Mouse (Mus musculus): ENCODE measurements around the gene 9530068E07Rik.
"Not testable (repeated sequence)": the region's sequence is repeated elsewhere in the genome, so short reads cannot be mapped to it uniquely, and the experiment has no call there.

The 9530068E07Rik gene

GRCm38 (mm10) chr11:52395940-52396596, at the start of gene 9530068E07Rik:
Gene 9530068E07Rik (plus strand): TSS chr11:52396428.
- peak; percentile 97 for DNase-seq (ENCODE audit: low read depth)

GRCm38 (mm10) chr11:52346635-52347005, 49.6 kb upstream of the 9530068E07Rik start:
- DNase-seq (ENCODE audit: low read depth): peak; percentile 71

DNA sequence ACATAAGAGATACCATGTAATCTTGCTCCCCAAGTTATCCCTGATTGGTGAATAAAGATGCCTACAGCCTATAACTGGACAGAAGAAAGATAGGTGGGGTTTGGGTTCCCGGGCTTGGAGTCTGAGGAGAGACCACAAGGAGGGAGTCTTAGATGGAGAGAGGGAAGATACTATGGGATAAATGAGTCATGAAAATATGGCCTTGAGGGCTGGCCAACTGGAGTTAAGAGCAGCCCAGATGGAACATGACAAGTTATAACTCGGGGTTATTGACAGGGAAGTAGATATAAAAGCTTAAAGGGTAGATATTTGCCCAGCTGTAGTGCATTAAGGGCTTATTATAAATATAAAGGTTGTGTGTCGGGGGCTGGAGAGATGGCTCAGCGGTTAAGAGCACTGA, 48.1 kb upstream of the 9530068E07Rik start:
- no peak for DNase-seq (ENCODE audit: low read depth)

DNA sequence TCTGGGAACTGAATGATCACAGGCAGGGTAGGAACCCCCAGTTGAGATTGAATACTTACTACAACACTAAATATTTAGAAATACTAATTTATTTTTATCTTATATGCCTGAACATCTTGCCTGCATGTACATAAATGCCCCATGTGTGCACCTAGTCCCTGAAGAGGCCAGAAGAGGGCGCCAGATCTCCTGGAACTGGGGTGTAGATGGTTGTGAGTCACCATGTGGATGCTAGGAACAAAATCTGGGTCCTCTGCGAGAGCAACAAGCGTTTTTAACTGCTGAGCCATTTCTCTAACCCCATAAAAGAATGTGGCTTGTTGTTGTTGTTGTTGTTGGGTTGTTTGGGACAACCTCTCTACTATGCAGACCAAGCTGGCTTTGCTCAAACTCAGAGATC, 47.5 kb upstream of the 9530068E07Rik start:
- peak; percentile 74 for DNase-seq (ENCODE audit: low read depth)

GRCm38 (mm10) chr11:52350924-52351323, 45.3 kb upstream of the 9530068E07Rik start:
- peak; percentile 85 for DNase-seq (ENCODE audit: low read depth)

GRCm38 (mm10) chr11:52352271-52352670, 44.0 kb upstream of the 9530068E07Rik start:
- DNase-seq (ENCODE audit: low read depth): no peak

DNA sequence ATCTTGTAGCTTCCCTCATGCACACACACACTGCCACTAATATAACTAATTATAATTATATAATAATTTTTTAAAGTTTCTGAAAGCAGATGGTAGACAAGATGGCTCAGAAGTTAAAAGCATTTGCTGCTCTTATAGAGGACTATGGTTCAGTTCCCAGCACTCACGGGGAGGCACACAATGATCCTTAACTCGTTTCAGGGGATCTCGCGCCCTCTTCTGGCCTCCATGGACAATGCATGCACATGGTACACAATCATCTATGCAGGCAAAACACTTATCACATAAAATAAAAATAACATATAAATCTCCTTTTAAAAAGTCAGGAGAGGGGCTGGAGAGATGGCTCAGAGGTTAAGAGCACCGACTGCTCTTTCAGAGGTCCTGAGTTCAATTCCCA, 41.6 kb upstream of the 9530068E07Rik start:
- DNase-seq (ENCODE audit: low read depth): no peak

GRCm38 (mm10) chr11:52355601-52356000, 40.6 kb upstream of the 9530068E07Rik start:
- DNase-seq (ENCODE audit: low read depth): peak; percentile 32

GRCm38 (mm10) chr11:52357091-52357490, 39.1 kb upstream of the 9530068E07Rik start:
- DNase-seq (ENCODE audit: low read depth): not testable (repeated sequence)

- DNase-seq (ENCODE audit: low read depth): peak; percentile 5
Measured at GRCm38 (mm10) chr11:52358520-52358919, 37.7 kb upstream of the 9530068E07Rik start.

DNA sequence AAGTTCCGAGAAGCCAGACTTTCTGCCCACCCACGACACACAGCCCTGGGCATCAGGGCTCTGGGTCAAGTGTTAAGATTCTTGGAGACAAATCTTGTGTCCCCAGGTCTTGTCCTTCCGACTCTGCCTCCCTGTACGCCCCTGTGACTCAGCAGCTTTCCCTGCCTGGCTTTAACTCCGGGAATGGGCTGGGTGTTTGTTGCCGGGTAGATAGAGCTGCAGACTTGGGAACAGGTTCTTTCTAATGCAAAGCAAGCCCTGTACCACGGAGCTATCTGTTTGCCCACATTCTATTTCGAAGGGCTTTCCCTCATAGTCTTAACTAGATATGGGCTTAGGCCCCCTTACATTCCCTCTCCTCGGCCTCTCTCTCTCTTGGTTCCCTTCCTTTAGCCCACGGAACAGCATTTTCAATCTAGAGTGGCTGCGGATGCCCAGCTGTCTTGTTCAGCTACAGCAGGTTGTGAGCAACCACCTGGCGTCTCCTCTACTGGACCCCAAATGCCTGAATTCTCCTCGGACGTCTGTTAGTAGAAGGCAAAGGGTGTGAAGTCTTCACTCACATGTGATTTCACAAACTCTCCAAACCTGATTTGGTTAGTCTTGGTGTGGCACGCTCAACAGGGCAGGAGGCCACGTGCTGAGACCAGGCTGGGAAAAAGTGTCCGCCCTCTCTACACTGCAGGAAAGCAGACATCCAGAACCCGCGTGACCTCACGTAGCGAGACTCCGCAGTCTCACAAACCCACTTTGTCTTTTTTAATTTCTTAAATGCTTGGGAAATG, 36.4 kb upstream of the 9530068E07Rik start:
- no peak for DNase-seq (ENCODE audit: low read depth)

DNA sequence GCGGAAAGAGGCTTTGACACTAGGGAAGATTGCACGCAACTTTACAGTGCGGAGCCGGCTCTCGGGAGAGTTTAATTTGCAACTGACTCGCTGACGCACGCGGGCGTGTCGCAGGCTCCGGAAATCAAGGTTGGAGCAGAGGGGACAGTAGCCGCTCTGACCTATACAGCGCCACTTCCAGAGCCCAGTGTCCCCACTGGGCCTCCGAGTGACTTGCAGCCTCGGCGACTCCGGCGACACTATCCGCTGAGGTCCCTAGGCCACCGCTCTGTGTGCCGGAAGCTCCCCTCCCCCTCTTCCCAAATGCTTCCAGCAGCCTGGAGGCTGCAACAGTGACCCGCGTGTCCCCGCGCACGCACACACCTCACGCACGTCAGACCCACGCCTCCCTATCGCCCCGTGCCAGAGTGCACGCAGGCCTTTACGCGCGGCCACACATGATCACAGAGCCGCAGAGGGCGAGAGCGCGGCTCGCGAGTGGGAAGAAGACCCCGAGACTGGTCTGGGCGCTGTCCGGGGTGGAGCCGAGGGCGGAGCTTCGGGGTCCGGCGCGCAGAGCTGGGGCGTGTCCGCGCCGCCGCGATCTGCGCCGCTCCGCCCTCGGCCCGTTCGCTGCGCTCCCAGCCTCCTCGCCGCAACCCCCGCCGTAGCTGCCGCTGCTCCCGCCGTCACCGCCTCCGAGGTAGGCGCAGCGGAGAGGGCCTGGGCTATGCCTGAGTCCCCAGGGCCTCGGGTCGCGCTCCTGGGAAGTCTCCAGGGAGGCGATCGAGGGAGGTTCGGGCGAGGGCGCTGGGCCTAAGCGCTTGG, 35.6 kb upstream of the 9530068E07Rik start, which contains the start of gene Vdac1:
Vdac1 (plus strand) TSS at position 390 of the 807 bp plus-strand sequence.
- peak; percentile 89 for DNase-seq (ENCODE audit: low read depth)

DNA sequence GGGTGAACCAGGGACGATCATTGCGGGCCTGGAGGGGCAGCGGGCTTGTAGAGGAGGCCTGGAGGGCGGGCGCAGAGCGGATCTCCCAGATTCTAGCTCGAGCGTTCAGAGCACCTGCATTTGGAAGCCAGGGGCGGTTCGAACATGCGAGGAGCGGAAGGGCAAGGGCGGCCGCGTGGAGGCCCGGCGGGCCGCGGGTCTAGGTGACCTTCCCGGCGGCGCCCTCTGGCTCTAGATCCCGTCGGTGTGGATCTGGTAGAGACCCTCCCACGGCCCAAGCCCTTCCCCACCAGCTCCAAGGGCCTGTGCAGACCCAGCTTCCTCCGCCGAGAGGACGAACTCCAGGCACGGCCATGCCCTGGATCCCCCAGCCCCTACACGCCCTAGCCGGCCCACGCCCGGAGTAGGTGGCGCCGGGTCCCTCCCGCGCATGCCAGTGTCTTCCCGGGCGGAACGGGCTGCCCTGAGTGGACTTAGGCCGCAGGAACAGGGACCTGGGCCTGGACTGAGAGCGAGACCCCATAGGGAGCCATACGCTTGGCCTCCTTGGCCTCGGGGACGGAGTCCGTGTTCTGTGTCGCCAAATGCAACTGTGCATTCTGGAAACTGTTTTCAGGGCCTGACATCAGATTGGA, 34.8 kb upstream of the 9530068E07Rik start:
- DNase-seq (ENCODE audit: low read depth): no peak

DNA sequence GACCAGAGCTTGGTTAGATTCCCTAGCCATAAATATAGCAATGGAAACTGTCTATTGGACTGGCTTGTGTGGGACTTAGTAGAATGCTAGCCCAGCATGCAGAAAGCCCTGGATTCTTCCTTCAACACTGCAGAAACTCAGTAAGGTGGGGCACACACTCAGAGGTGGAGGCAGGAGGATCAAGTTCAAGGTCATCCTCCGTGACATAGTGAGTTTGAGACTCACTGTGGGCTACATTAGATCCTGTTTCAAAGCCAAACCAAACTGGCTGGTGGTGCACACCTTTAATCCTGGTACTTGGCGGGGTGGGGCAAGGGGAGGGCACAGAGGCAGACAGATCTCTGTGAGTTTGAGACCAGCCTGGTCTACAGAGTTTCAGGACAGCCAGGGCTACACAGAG, 31.9 kb upstream of the 9530068E07Rik start:
- DNase-seq (ENCODE audit: low read depth): no peak

DNA sequence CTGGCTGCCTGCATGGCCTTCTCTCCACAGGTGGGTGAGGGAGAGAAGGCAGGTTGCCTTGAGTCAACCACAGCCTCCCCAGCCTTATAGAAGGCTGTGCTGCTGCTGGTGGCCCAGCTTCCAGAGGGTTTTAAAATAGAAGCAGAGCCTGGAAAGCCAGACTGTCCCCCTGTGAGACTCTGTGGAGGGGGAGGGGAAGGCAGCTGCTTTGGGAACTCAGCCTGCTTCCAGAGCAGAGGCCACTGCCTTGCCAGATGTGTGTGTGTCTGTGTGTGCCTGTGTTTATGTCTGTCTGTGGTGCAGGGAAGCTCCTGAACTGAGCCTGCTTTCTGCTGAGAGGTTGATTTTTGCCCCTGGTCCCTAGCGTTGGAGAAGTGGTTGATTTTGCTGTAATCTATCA, 31.1 kb upstream of the 9530068E07Rik start:
- DNase-seq (ENCODE audit: low read depth): no peak

DNA sequence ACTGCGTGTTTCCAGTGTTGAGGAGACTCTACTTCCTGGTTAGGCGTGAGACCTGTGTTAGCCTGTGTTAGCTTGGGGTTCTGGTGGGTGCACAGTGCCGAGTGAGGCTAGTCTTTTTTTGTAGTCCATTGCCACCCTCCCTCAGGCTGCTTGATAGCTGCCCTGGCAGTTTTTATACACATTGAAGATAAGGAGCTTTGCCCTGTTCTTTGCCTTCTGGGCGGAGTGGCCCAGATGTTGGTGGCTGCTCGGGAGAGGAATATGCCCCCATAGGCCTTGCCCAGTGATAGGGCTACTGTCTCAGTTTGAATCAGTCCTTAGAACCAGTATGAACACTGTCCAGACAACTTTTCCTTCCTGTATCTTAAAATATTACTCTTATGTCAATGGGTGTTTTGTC, 29.9 kb upstream of the 9530068E07Rik start:
- no peak for DNase-seq (ENCODE audit: low read depth)

GRCm38 (mm10) chr11:52368176-52368985, 27.8 kb upstream of the 9530068E07Rik start:
- DNase-seq (ENCODE audit: low read depth): no peak

- no peak for DNase-seq (ENCODE audit: low read depth)
Measured at GRCm38 (mm10) chr11:52369252-52370134, 26.7 kb upstream of the 9530068E07Rik start.

DNA sequence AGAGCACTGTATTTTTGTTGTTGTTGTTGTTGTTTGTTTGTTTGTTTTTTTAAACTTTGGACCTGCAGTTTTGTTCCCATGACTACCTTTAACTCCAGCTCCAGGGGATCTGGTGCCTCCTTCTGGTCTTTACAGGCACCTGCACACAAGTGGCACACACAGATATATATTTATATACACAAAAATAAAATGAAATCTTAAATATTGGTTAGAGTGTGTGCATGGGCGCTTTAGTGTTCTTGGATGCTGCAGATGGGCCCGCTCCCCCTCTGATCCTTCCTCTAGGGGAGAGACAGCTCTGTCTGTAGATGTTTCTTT, 26.1 kb upstream of the 9530068E07Rik start:
- DNase-seq (ENCODE audit: low read depth): no peak

DNA sequence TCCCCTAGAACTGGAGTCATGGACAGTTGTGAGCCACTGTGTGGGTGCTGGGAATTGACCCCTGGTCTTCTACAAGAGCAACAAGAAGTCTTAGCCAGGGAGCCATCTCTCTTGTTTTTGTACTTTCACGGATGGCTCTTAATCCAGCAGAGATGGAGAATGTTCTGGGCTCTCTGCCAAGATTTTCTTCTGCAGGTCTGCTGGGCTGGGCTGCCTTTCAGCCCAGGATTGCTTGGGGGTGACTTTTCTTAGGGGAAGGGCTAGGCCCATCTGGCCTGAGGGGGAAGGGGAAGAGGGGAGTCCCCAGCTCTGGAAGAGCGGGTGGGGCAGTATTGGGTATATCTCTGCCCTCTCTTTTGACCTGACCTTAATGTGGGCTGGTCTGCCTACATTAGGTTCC, 25.7 kb upstream of the 9530068E07Rik start:
- no peak for DNase-seq (ENCODE audit: low read depth)
